Mouse (Mus musculus): Measurements from ENCODE around the gene Mgat4b. TPM values are rescaled to one million over a fixed set of nuclear protein-coding genes. Genes with fewer than 3 reads are reported as not detected.

Mgat4b gene
- polyA plus RNA-seq, 1 experiment from 2014 or later, result 40.7 TPM

- Histone ChIP-seq H3K9ac (replicated peaks) (no peak overlapping the region), H3K4me2 (replicated peaks) (no peak overlapping the region), H3K36me3 (peaks cover 72% of the 10 kb centered on the region), H3K27me3 (no peaks in the 10 kb centered on the region), H3K9me3 (no peaks in the 10 kb centered on the region), H3K4me3 (no peak overlapping the region), H3K27ac (replicated peaks) (no peak overlapping the region), H3K4me1 (peaks cover 7% of the 10 kb centered on the region)
- 94% methylated on average over 3 of the region's 3 CpGs for WGBS
- no peak for ATAC-seq (ENCODE audit: low FRiP score, low read depth)
Observed at GRCm38 (mm10) chr11:50205434-50205833, 5.3 kb upstream of the Mgat4b start.

DNA sequence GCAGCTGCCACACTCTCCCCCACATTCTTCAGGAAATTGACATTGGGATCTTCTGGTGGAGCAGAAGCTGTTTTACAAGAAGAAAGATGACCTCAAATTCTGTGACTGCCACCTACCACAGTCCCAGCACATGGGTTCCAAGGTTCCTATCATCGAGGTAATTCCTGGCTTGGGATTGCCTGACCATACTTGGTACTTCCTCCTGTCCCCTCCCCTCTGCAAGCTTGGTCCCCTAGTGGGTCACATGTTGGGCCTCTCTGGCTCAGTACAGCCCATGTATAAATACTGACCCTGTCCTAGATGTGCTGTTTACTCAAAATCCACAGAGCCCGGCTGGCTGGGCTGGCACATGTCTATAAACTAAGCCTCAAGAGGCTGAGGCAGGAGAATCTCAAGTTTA lies 4.7 kb upstream of the Mgat4b start:
- Histone ChIP-seq H3K9ac (replicated peaks) (no peak overlapping the region), H3K27me3 (no peaks in the 10 kb centered on the region), H3K36me3 (peaks cover 66% of the 10 kb centered on the region), H3K9me3 (no peaks in the 10 kb centered on the region), H3K4me3 (no peak overlapping the region), H3K27ac (replicated peaks) (no peak overlapping the region), H3K4me1 (peaks cover 7% of the 10 kb centered on the region), H3K4me2 (replicated peaks) (no peak overlapping the region)
- ATAC-seq (ENCODE audit: low FRiP score, low read depth), result no peak
- 96% methylated on average over 2 of the region's 2 CpGs for WGBS

- H3K36me3 ChIP-seq, result peaks cover 53% of the 10 kb centered on the region
- H3K4me1 ChIP-seq, result peaks cover 7% of the 10 kb centered on the region
Observed at GRCm38 (mm10) chr11:50207344-50207743, 3.3 kb upstream of the Mgat4b start.

GRCm38 (mm10) chr11:50208039-50208438 lies 2.7 kb upstream of the Mgat4b start:
- Histone ChIP-seq H3K4me2 (replicated peaks) (no peak overlapping the region), H3K4me1 (peaks cover 7% of the 10 kb centered on the region), H3K27ac (replicated peaks) (no peak overlapping the region), H3K4me3 (no peak overlapping the region), H3K9me3 (no peaks in the 10 kb centered on the region), H3K36me3 (peaks cover 46% of the 10 kb centered on the region), H3K9ac (replicated peaks) (no peak overlapping the region), H3K27me3 (no peaks in the 10 kb centered on the region)
- no peak for ATAC-seq (ENCODE audit: low FRiP score, low read depth)
- WGBS, result 97% methylated on average over 5 of the region's 5 CpGs

More at GRCm38 (mm10) chr11:50207344-50207743, 3.3 kb upstream of the Mgat4b start:
- H3K9me3 ChIP-seq, result no peaks in the 10 kb centered on the region
- H3K4me3 ChIP-seq, result no peak overlapping the region
- no peak for ATAC-seq (ENCODE audit: low FRiP score, low read depth)
- 96% methylated on average over 14 of the region's 14 CpGs for WGBS
- H3K27me3 ChIP-seq, result no peaks in the 10 kb centered on the region
- H3K9ac ChIP-seq (replicated peaks), result no peak overlapping the region
- no peak overlapping the region for H3K27ac ChIP-seq (replicated peaks)
- no peak overlapping the region for H3K4me2 ChIP-seq (replicated peaks)

- peak overlapping the region; percentile 62 for H3K4me2 ChIP-seq (replicated peaks)
- peak overlapping the region; percentile 95 for H3K27ac ChIP-seq (replicated peaks)
- peak; percentile 94 for ATAC-seq (ENCODE audit: low FRiP score, low read depth)
- no peaks in the 10 kb centered on the region for H3K27me3 ChIP-seq
- peaks cover 7% of the 10 kb centered on the region for H3K4me1 ChIP-seq
- under 1% methylated on average over 24 of the region's 24 CpGs for WGBS
- no peaks in the 10 kb centered on the region for H3K9me3 ChIP-seq
- H3K36me3 ChIP-seq, result peaks cover 28% of the 10 kb centered on the region
- peak overlapping the region; percentile 92 for H3K4me3 ChIP-seq
- H3K9ac ChIP-seq (replicated peaks), result peak overlapping the region; percentile 87
Observed at GRCm38 (mm10) chr11:50210101-50210504, 587 bp upstream of the Mgat4b start.

GRCm38 (mm10) chr11:50211322-50212059 lies 801 bp downstream of the Mgat4b start:
- no peak overlapping the region for H3K27ac ChIP-seq (replicated peaks)

DNA sequence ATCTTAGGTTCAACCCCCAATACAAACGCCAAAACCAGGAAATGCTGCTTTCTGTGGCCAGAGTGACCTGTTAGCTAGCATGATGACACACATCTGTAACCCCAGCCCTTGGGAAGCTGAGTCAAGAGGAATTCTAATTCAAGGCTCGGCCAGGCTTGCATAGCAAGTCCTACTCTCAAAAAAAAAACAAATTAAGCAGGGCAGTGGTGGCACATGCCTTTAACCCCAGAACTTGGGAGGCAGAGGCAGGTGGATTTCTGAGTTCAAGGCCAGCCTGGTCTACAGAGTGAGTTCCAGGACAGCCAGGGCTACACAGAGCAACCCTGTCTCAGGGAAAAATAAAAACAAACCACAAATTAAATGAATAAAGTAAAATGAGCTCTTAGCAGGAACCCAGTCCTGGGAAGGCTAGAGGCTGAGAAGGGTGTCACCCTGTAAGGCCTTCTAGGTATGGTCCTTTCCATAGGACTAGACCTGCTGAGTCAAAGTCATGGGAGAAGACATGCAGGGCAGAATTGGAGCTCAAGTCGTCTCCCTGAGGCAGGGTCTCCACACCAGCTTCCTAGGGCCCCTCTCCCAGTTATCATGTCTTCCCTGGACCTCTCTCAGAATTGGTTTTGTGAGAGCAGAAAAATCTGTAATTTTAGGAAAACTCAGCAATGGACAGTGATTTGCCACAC lies 1.5 kb downstream of the Mgat4b start:
- Histone ChIP-seq H3K4me1 (peaks cover 15% of the 10 kb centered on the region), H3K36me3 (peaks cover 7% of the 10 kb centered on the region), H3K4me2 (replicated peaks) (no peak overlapping the region), H3K27ac (replicated peaks) (no peak overlapping the region), H3K9ac (replicated peaks) (no peak overlapping the region), H3K4me3 (no peak overlapping the region), H3K9me3 (no peaks in the 10 kb centered on the region), H3K27me3 (peaks cover 4% of the 10 kb centered on the region; the same call in 1 of the 2 replicates)
- no peak for ATAC-seq (ENCODE audit: low FRiP score, low read depth)
- 77% methylated on average over 3 of the region's 3 CpGs for whole genome bisulfite sequencing

More at GRCm38 (mm10) chr11:50211322-50212059, 801 bp downstream of the Mgat4b start:
- WGBS, result 82% methylated on average over 3 of the region's 3 CpGs
- H3K27me3 ChIP-seq, result peaks cover 3% of the 10 kb centered on the region; the same call in 1 of the 2 replicates
- H3K9me3 ChIP-seq, result no peaks in the 10 kb centered on the region
- H3K4me2 ChIP-seq (replicated peaks), result peak overlapping the region; percentile 62
- no peak overlapping the region for H3K9ac ChIP-seq (replicated peaks)
- H3K4me3 ChIP-seq, result peak overlapping the region; percentile 92; the same call in 1 of the 2 replicates
- no peak for ATAC-seq (ENCODE audit: low FRiP score, low read depth)
- H3K4me1 ChIP-seq, result peaks cover 15% of the 10 kb centered on the region
- peaks cover 14% of the 10 kb centered on the region for H3K36me3 ChIP-seq

DNA sequence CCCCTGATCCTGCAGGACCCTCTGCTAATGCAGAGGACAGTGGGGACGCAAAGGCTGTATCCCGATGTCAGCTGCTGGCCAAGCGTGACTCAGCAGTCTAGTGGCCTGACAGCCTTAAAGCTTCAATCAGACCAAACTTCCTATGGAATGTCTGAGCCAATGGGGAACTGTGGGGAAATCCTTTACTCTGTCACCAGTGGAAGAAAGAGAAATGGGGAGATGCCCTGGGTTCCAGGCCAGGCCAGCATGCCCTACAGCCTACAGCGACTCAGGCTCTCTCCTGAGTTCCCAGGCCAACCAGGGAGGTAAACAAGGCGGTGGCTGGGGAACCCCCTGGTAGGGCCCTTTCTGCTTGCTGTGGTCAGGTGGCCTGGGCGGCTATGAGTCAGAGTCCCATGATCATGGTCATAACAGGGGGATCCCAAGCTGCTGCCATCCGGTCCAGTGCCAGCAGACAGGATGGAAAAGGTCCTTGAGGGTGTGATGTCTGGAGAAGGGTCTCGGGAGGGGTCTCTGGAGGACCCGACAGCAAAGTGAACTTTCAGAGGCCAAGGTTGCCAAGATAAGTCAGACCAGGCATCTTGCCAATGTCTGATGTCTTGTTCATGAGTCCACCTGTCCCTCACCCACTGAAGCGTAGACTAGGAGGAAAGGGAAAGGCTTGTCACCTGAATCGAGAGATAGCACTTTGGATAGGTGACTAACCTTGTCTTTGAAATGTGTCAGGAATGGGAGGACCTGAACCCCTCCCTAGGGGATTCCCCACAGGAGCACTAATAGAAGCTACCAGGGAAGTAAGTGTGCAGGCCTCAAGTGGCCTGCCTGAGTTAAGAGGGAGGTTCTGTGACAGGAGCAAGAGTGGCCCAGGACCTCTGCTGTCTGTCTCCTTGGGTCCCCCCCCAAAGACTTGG lies 2.4 kb downstream of the Mgat4b start:
- peaks cover 4% of the 10 kb centered on the region; the same call in 1 of the 2 replicates for H3K27me3 ChIP-seq
- H3K27ac ChIP-seq (replicated peaks), result no peak overlapping the region
- WGBS, result 63% methylated on average over 11 of the region's 11 CpGs
- peaks cover 15% of the 10 kb centered on the region for H3K4me1 ChIP-seq
- ATAC-seq (ENCODE audit: low FRiP score, low read depth), result no peak
- H3K9me3 ChIP-seq, result no peaks in the 10 kb centered on the region
- H3K4me2 ChIP-seq (replicated peaks), result no peak overlapping the region
- no peak overlapping the region for H3K4me3 ChIP-seq
- H3K36me3 ChIP-seq, result no peaks in the 10 kb centered on the region
- no peak overlapping the region for H3K9ac ChIP-seq (replicated peaks)

DNA sequence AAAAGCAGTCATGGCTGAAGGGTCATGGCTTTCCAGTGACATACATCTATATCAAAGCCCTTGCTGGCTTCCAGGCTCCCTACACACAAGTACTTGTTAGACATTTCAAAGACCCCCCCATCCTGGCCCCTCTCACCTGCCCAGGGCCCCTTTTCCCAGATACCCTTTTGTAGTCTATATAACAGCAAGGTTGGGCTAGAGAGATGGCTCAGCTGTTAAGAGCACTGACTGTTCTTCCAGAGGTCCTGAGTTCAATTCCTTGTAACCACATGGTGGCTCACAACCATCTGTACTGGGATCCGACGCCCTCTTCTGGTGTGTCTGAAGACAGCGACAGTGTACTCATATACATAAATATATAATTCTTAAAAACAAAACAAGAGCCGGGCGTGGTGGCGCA lies 3.9 kb downstream of the Mgat4b start:
- Histone ChIP-seq H3K36me3 (no peaks in the 10 kb centered on the region), H3K27ac (replicated peaks) (no peak overlapping the region), H3K4me1 (peaks cover 8% of the 10 kb centered on the region; the same call in 1 of the 2 replicates), H3K4me3 (no peak overlapping the region), H3K4me2 (replicated peaks) (no peak overlapping the region), H3K9ac (replicated peaks) (no peak overlapping the region), H3K27me3 (peaks cover 4% of the 10 kb centered on the region; the same call in 1 of the 2 replicates), H3K9me3 (no peaks in the 10 kb centered on the region)
- ATAC-seq (ENCODE audit: low FRiP score, low read depth), result no peak
- WGBS, result 89% methylated on average over 6 of the region's 6 CpGs

DNA sequence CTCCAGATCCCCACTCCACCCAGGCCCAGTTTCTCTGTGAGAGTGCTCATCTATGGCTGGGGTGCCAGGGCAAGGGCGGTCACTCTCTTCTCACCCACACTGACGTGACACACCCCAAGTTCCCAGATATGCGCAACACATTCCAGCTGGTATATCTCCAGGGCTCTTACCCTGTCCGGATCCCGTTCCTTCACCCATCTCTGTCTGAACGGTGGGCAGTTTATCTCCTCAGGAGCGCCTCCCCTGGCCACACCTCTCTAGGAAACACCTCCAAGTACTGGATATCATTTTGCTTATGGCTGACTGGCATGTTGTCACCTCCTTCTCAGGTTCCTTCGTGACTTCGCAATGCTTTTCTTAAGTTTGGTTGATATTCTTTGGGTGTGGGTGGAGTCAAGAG lies 4.9 kb downstream of the Mgat4b start:
- Histone ChIP-seq H3K36me3 (no peaks in the 10 kb centered on the region), H3K9me3 (no peaks in the 10 kb centered on the region), H3K4me3 (no peak overlapping the region), H3K27ac (replicated peaks) (no peak overlapping the region), H3K9ac (replicated peaks) (no peak overlapping the region), H3K4me1 (peaks cover 8% of the 10 kb centered on the region; the same call in 1 of the 2 replicates), H3K27me3 (peaks cover 4% of the 10 kb centered on the region; the same call in 1 of the 2 replicates), H3K4me2 (replicated peaks) (no peak overlapping the region)
- 23% methylated on average over 9 of the region's 9 CpGs for WGBS
- no peak for ATAC-seq (ENCODE audit: low FRiP score, low read depth)

DNA sequence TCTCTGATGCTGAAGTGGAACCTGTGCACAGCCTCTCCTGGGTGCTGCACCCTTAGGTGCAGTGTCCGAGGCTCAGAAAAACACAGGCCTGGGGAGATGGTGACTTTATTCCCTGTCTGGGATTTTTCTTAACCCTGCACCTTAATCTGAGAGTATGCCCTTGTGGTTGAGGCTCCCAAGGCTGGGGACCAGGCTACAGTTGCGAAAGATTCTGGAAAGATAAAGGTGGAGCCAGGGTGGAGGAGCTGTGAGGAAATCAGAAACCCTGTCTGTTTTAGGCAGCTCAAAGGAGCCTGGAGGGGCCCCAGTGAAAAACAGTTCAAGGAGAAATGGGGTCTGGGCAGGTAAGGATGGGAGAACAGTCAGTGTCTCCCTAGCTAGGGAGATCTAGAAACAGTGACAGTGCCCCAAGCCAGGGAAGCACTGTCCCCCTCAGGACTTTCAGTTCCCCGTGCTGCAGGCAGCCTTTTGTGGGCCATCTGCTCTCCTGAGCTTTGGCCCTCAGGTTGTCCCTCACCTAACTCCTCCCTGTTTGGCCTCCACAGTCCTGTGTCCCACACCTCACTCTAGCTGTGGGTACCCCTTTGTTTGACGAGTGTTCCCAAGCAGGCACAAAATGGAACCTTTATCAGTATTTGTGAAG lies 6.2 kb downstream of the Mgat4b start:
- no peak overlapping the region for H3K27ac ChIP-seq (replicated peaks)
- H3K9ac ChIP-seq (replicated peaks), result no peak overlapping the region
- H3K4me1 ChIP-seq, result peaks cover 8% of the 10 kb centered on the region; the same call in 1 of the 2 replicates
- WGBS, result 76% methylated on average over 4 of the region's 4 CpGs
- ATAC-seq (ENCODE audit: low FRiP score, low read depth), result no peak
- no peak overlapping the region for H3K4me2 ChIP-seq (replicated peaks)
- no peaks in the 10 kb centered on the region for H3K36me3 ChIP-seq
- no peak overlapping the region for H3K4me3 ChIP-seq
- peaks cover 4% of the 10 kb centered on the region; the same call in 1 of the 2 replicates for H3K27me3 ChIP-seq
- H3K9me3 ChIP-seq, result no peaks in the 10 kb centered on the region

All from midbrain, embryonic 12.5 days (tissue).